Mouse (Mus musculus) midbrain, embryonic 13.5 days (tissue): ENCODE results near the gene H1foo. TPM values are rescaled to one million over a fixed set of nuclear protein-coding genes. Genes with fewer than 3 reads are reported as not detected.

Experiments
- ATAC-seq: fragments of 200-750 bp; cut with Nextera tagmentation; 2 replicates; pipeline ENCODE4 v1.8.0; 2017; ENCODE audit warnings: mild to moderate bottlenecking, moderate TSS enrichment, moderate library complexity
- H3K27ac ChIP-seq: fragments of 300-500 bp; sonication (generic); 2 replicates; pipeline ENCODE4 v1.5.1; 2015; ENCODE audit warnings: inconsistent platforms, mild to moderate bottlenecking, moderate library complexity
- H3K27me3 ChIP-seq: fragments of 300-500 bp; sonication (generic); 2 replicates; pipeline ENCODE4 v1.6.1; 2015; ENCODE audit warnings: mild to moderate bottlenecking, inconsistent platforms
- H3K36me3 ChIP-seq: fragments of 300-500 bp; sonication (generic); 2 replicates; pipeline ENCODE4 v1.6.1; 2015; ENCODE audit warnings: mild to moderate bottlenecking, inconsistent platforms
- H3K4me1 ChIP-seq: fragments of 300-500 bp; sonication (generic); replicated peaks from 2 replicates; pipeline ENCODE4 v1.6.1; 2015; ENCODE audit warnings: inconsistent platforms
- H3K4me2 ChIP-seq: fragments of 300-500 bp; sonication (generic); replicated peaks from 2 replicates; pipeline ENCODE4 v1.6.1; 2015; ENCODE audit warnings: moderate library complexity, mild to moderate bottlenecking, inconsistent platforms
- H3K4me3 ChIP-seq: fragments of 300-500 bp; sonication (generic); replicated peaks from 2 replicates; pipeline ENCODE4 v1.5.1; 2015; ENCODE audit warnings: mild to moderate bottlenecking, inconsistent platforms
- H3K9ac ChIP-seq: fragments of 300-500 bp; sonication (generic); replicated peaks from 2 replicates; pipeline ENCODE4 v1.6.1; 2015; ENCODE audit warnings: mild to moderate bottlenecking, inconsistent platforms
- H3K9me3 ChIP-seq: fragments of 300-500 bp; sonication (generic); 2 replicates; pipeline ENCODE4 v1.6.1; 2016; ENCODE audit warnings: mild to moderate bottlenecking, inconsistent platforms
- WGBS: fragments of 180-500 bp; shearing (Covaris S2); methylation state at CpG from one replicate; pipeline ENCODE4 v1.1.7; 2015; 5-methylcytosine and 5-hydroxymethylcytosine counted together
- polyA plus RNA-seq: library from polyadenylated mRNA; unstranded; fragments of >200 nt; fragmentation: Nextera tagmentation; extraction: Ambion mirVana; gene quantifications from 2 replicates; pipeline ENCODE4 v1.2.1, GENCODE M21; 2015

H1foo gene
- polyA plus RNA-seq, 1 experiment from 2014 or later, result not detected

- Histone ChIP-seq H3K27ac (no peak overlapping the region), H3K36me3 (no peaks in the 10 kb centered on the region), H3K4me3 (no peak overlapping the region), H3K4me2 (no peak overlapping the region), H3K9me3 (no peaks in the 10 kb centered on the region), H3K27me3 (no peaks in the 10 kb centered on the region), H3K4me1 (peaks cover 22% of the 10 kb centered on the region; the same call in 1 of the 2 replicates), H3K9ac (no peak overlapping the region)
- ATAC-seq, result no peak
- 68% methylated on average over 5 of the region's 5 CpGs for WGBS
Observed at GRCm38 (mm10) chr6:115930018-115930417, 14.7 kb upstream of the H1foo start.

- Histone ChIP-seq H3K4me2 (no peak within 1 kb of the TSS), H3K27me3 (no peaks in the 10 kb centered on the region), H3K9me3 (no peaks in the 10 kb centered on the region), H3K4me3 (no peak within 1 kb of the TSS), H3K4me1 (peaks cover 24% of the 10 kb centered on the region; the same call in 1 of the 2 replicates), H3K27ac (no peak within 1 kb of the TSS), H3K9ac (no peak within 1 kb of the TSS), H3K36me3 (no peaks in the 10 kb centered on the region)
- ATAC-seq, result no peak
- 85% methylated on average over 14 of the region's 14 CpGs for WGBS
Observed at GRCm38 (mm10) chr6:115931639-115932038, 13.1 kb upstream of the H1foo start, which contains the start of gene Rho. Gene Rho (plus strand): TSS chr6:115931748.

GRCm38 (mm10) chr6:115932391-115932790, 12.3 kb upstream of the H1foo start:
- Histone ChIP-seq H3K27me3 (no peaks in the 10 kb centered on the region), H3K4me1 (peaks cover 16% of the 10 kb centered on the region; the same call in 1 of the 2 replicates), H3K9me3 (no peaks in the 10 kb centered on the region), H3K36me3 (no peaks in the 10 kb centered on the region), H3K4me3 (no peak overlapping the region), H3K4me2 (no peak overlapping the region), H3K27ac (no peak overlapping the region), H3K9ac (no peak overlapping the region)
- 89% methylated on average over 3 of the region's 3 CpGs for WGBS
- no peak for ATAC-seq

- no peaks in the 10 kb centered on the region for H3K27me3 ChIP-seq
- H3K4me2 ChIP-seq, result no peak overlapping the region
Observed at GRCm38 (mm10) chr6:115935544-115935943, 9.2 kb upstream of the H1foo start.

DNA sequence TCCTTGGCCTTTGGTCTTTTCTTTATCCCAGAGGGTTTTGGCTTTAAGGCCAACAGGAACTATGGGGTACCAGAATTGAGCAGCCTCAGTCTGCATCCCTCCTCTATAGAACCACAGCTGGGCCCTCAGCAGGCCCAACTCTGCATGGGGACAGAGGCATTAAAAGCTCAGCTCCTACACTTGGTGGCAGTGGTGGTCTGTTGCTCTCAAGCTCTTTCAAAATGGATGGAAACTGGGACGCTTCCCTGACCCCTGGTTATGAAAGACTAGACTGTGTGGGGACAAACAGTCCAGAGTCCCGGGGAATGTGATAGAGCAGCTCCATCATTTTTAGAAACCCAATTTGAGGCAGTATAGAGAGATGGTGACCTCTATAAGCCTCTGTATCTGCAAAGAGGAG, 6.7 kb upstream of the H1foo start:
- Histone ChIP-seq H3K9ac (no peak overlapping the region), H3K4me2 (no peak overlapping the region), H3K36me3 (no peaks in the 10 kb centered on the region), H3K27ac (no peak overlapping the region), H3K9me3 (0 out of 2 replicates have a peak, but pooled peaks cover 7% of the 10 kb centered on the region), H3K27me3 (no peaks in the 10 kb centered on the region), H3K4me3 (no peak overlapping the region), H3K4me1 (0 out of 2 replicates have a peak, but pooled peaks cover 4% of the 10 kb centered on the region)
- 93% methylated on average over 2 of the region's 2 CpGs for whole genome bisulfite sequencing
- no peak for ATAC-seq

More at GRCm38 (mm10) chr6:115935544-115935943, 9.2 kb upstream of the H1foo start:
- H3K27ac ChIP-seq, result no peak overlapping the region
- no peak overlapping the region for H3K9ac ChIP-seq
- 0 out of 2 replicates have a peak, but pooled peaks cover 11% of the 10 kb centered on the region for H3K4me1 ChIP-seq
- H3K9me3 ChIP-seq, result 0 out of 2 replicates have a peak, but pooled peaks cover 7% of the 10 kb centered on the region
- H3K36me3 ChIP-seq, result no peaks in the 10 kb centered on the region
- 86% methylated on average over 8 of the region's 8 CpGs for WGBS
- no peak for ATAC-seq
- H3K4me3 ChIP-seq, result no peak overlapping the region

GRCm38 (mm10) chr6:115938798-115939197, 5.9 kb upstream of the H1foo start:
- H3K27me3 ChIP-seq, result no peaks in the 10 kb centered on the region
- H3K9ac ChIP-seq, result no peak overlapping the region
- no peak overlapping the region for H3K4me2 ChIP-seq
- H3K9me3 ChIP-seq, result 0 out of 2 replicates have a peak, but pooled peaks cover 7% of the 10 kb centered on the region
- WGBS, result 69% methylated on average over 1 of the region's 1 CpGs
- H3K4me1 ChIP-seq, result 0 out of 2 replicates have a peak, but pooled peaks cover 4% of the 10 kb centered on the region
- H3K4me3 ChIP-seq, result no peak overlapping the region
- H3K36me3 ChIP-seq, result no peaks in the 10 kb centered on the region
- ATAC-seq, result no peak
- H3K27ac ChIP-seq, result no peak overlapping the region

DNA sequence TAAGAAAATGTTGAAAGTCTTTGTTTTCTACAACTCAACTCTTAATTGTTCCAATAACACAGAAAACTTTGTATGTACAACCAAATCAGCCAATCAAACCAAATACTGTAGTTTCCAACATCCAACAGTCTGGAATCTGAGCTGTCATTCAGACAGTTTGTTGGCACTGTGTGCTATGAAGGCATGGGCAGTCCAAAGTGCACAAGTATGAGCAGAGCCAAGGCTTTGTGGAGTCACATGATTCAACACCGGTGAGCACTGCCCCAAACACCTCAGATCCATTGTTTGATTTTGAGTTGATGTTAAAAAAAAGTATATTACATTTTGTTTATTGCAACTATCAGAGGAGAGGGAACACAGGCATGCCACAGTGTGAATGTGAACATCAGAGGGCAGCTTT, 4.1 kb upstream of the H1foo start:
- Histone ChIP-seq H3K9ac (no peak overlapping the region), H3K27me3 (no peaks in the 10 kb centered on the region), H3K4me2 (no peak overlapping the region), H3K27ac (no peak overlapping the region), H3K9me3 (0 out of 2 replicates have a peak, but pooled peaks cover 7% of the 10 kb centered on the region), H3K4me3 (no peak overlapping the region), H3K4me1 (0 out of 2 replicates have a peak, but pooled peaks cover 4% of the 10 kb centered on the region), H3K36me3 (no peaks in the 10 kb centered on the region)
- ATAC-seq, result no peak
- 85% methylated on average over 1 of the region's 1 CpGs for WGBS

GRCm38 (mm10) chr6:115941128-115941527, 3.6 kb upstream of the H1foo start:
- no peak for ATAC-seq
- WGBS, result 15% methylated on average over 6 of the region's 12 CpGs
- 0 out of 2 replicates have a peak, but pooled peaks cover 7% of the 10 kb centered on the region for H3K4me1 ChIP-seq
- no peaks in the 10 kb centered on the region for H3K36me3 ChIP-seq
- H3K9ac ChIP-seq, result no peak overlapping the region
- 0 out of 2 replicates have a peak, but pooled peaks cover 7% of the 10 kb centered on the region for H3K9me3 ChIP-seq
- H3K4me2 ChIP-seq, result no peak overlapping the region
- H3K4me3 ChIP-seq, result no peak overlapping the region
- no peak overlapping the region for H3K27ac ChIP-seq
- H3K27me3 ChIP-seq, result no peaks in the 10 kb centered on the region

DNA sequence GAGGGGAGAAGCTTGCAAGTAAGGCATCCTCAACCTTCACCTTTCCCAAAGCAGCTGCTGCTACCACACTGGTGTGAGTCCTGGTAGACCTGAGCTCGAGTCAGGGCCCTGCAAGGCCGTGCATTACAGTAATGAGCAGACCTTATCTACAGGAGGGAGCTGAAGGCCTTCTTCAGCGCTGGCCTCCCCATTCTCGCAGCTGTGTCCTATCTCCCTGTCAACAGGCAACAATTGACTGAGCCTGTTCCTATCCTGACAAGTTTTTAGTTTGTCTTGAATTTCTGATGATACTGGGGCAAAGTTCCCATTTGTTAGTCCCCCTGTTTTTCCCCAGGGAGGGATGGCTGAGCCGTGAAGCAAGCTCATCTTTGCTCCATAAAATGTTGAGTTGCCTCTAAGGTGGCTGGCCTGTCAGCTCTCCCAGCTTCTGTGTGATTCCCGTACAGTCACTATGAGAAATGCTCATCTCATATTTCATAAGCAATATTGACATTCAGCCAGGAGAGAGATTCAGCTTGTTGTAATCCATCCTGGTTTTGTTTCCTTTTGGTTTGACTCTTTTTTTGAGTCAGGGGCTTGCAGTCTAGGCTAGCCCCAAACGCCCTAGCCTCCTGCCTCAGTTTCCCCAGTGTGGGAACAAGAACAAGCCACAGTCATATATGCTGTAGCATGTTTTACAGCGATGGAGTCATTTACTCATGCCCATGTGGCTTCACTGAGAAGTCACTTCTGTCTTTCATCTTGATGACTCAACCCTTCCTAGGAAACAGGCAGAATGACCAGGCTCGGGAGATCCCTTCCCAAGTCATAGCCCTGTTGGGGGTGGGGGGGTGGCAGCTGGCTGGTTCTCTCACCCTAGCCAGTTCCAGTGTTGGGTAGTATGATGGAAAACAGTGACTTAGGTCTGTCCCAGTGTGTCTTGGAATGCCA, 975 bp upstream of the H1foo start:
- H3K9ac ChIP-seq, result no peak overlapping the region
- no peak for ATAC-seq
- no peak overlapping the region for H3K27ac ChIP-seq
- no peaks in the 10 kb centered on the region for H3K27me3 ChIP-seq
- WGBS, result 81% methylated on average over 9 of the region's 9 CpGs
- H3K4me1 ChIP-seq, result peaks cover 10% of the 10 kb centered on the region; the same call in 1 of the 2 replicates
- H3K4me3 ChIP-seq, result no peak overlapping the region
- no peaks in the 10 kb centered on the region for H3K36me3 ChIP-seq
- no peak overlapping the region for H3K4me2 ChIP-seq
- no peaks in the 10 kb centered on the region for H3K9me3 ChIP-seq

DNA sequence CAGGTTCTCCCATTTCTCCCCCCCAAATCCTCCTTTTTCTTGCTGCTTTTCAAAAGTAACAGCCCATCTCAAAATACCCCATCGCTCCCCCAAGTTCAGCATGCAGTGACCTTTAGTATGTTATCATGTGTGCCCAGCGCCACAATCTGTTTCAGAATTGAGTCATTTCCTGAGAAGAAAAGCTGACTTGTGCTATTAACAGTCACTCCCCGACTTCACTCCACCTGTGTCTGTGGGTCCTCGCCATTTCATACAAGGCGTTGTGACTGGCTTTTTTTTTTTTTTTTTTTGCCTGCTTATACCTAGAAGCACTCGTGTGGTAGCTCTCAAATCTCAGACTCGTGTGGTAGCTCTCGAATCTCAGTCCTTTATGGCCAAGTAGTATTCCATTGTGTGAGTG, 895 bp downstream of the H1foo start:
- no peak overlapping the region for H3K9ac ChIP-seq
- 89% methylated on average over 8 of the region's 8 CpGs for whole genome bisulfite sequencing
- H3K36me3 ChIP-seq, result no peaks in the 10 kb centered on the region

GRCm38 (mm10) chr6:115946389-115946788, 1.7 kb downstream of the H1foo start:
- Histone ChIP-seq H3K27me3 (no peaks in the 10 kb centered on the region), H3K27ac (peak overlapping the region; percentile 36; the same call in 1 of the 2 replicates), H3K4me2 (no peak overlapping the region), H3K36me3 (no peaks in the 10 kb centered on the region), H3K9ac (no peak overlapping the region), H3K4me3 (no peak overlapping the region), H3K9me3 (no peaks in the 10 kb centered on the region), H3K4me1 (peaks cover 9% of the 10 kb centered on the region; the same call in 1 of the 2 replicates)
- WGBS, result 62% methylated on average over 6 of the region's 6 CpGs
- 0 out of 2 replicates have a peak, but pooled peaks have one; percentile 77 for ATAC-seq

More for the DNA sequence above, 895 bp downstream of the H1foo start:
- no peak overlapping the region for H3K4me3 ChIP-seq
- peaks cover 10% of the 10 kb centered on the region; the same call in 1 of the 2 replicates for H3K4me1 ChIP-seq
- H3K27me3 ChIP-seq, result no peaks in the 10 kb centered on the region
- no peak overlapping the region for H3K4me2 ChIP-seq
- ATAC-seq, result no peak
- H3K9me3 ChIP-seq, result no peaks in the 10 kb centered on the region
- H3K27ac ChIP-seq, result no peak overlapping the region

- Histone ChIP-seq H3K27ac (no peak overlapping the region), H3K9me3 (no peaks in the 10 kb centered on the region), H3K9ac (no peak overlapping the region), H3K4me1 (peaks cover 16% of the 10 kb centered on the region), H3K4me2 (no peak overlapping the region), H3K36me3 (no peaks in the 10 kb centered on the region), H3K27me3 (no peaks in the 10 kb centered on the region), H3K4me3 (no peak overlapping the region)
- 79% methylated on average over 9 of the region's 9 CpGs for WGBS
- no peak for ATAC-seq
Observed at GRCm38 (mm10) chr6:115954506-115955074, 9.9 kb downstream of the H1foo start.
